Mouse (Mus musculus) MEL (cell line): ENCODE results near the gene Cdh13. TPM values are rescaled to one million over a fixed set of nuclear protein-coding genes. Genes with fewer than 3 reads are reported as not detected.

Experiments used
- DNase-seq: peaks from one replicate; pipeline ENCODE4 v3.0.0; 2011; ENCODE audit warnings: low read depth, low spot score
- H3K27ac ChIP-seq: 2 replicates; pipeline ENCODE4 v1.5.1; 2012; ENCODE audit warnings: low read depth, mild to moderate bottlenecking, control low read depth, low read length, moderate library complexity; ENCODE audit not compliant: control insufficient read depth
- H3K27me3 ChIP-seq, 2 experiments: fragments of 150-350 bp in 1 of 2; sonication (generic) in 1 of 2; 2 replicates each; pipeline ENCODE4 v1.6.1; 2012; ENCODE audit warnings: low read length in 2 of 2, mild to moderate bottlenecking in 2 of 2, improper control_type of control experiment in 1 of 2, moderate library complexity in 1 of 2; ENCODE audit not compliant: insufficient read depth in 2 of 2, control insufficient read depth in 1 of 2
- H3K36me3 ChIP-seq, 2 experiments: 2 replicates each; pipeline ENCODE4 v1.6.1; 2012 to 2014; ENCODE audit warnings: low read length in 2 of 2, improper control_type of control experiment in 1 of 2, inconsistent platforms in 1 of 2, mild to moderate bottlenecking in 1 of 2; ENCODE audit not compliant: insufficient read depth in 2 of 2, control insufficient read depth in 1 of 2
- H3K4me1 ChIP-seq, 2 experiments: fragments of 150-350 bp in 1 of 2; sonication (generic) in 1 of 2; 2 replicates each; pipeline ENCODE4 v1.6.1; 2012; ENCODE audit warnings: low read length in 2 of 2, improper control_type of control experiment in 1 of 2, mild to moderate bottlenecking in 1 of 2; ENCODE audit not compliant: insufficient read depth in 2 of 2, control insufficient read depth in 1 of 2
- H3K4me3 ChIP-seq, 2 experiments: fragments of 150-350 bp in 1 of 2; sonication (generic) in 1 of 2; 2 replicates each; pipeline ENCODE4 v1.5.1; 2012; ENCODE audit warnings: low read depth in 2 of 2, low read length in 2 of 2, mild to moderate bottlenecking in 2 of 2, moderate library complexity in 2 of 2, control low read depth in 1 of 2, improper control_type of control experiment in 1 of 2; ENCODE audit not compliant: control insufficient read depth in 1 of 2, insufficient read depth in 1 of 2
- H3K79me2 ChIP-seq: 2 replicates; pipeline ENCODE4 v1.6.1; 2012; ENCODE audit warnings: mild to moderate bottlenecking, low read length, moderate library complexity; ENCODE audit not compliant: control insufficient read depth, poor library complexity, insufficient read depth
- H3K9ac ChIP-seq: 2 replicates; pipeline ENCODE4 v1.6.1; 2012; ENCODE audit warnings: low read depth, mild to moderate bottlenecking, control low read depth, low read length, moderate library complexity; ENCODE audit not compliant: control insufficient read depth, poor library complexity, severe bottlenecking
- H3K9me3 ChIP-seq: fragments of 150-350 bp; sonication (generic); replicated peaks from 2 replicates; pipeline ENCODE4 v1.6.1; 2012; ENCODE audit warnings: mild to moderate bottlenecking, low read length, improper control_type of control experiment, moderate library complexity; ENCODE audit not compliant: insufficient read depth
- CHD1 ChIP-seq: IDR thresholded peaks from 2 replicates; pipeline ENCODE4 v1.6.1; 2012; ENCODE audit warnings: low read depth, mild to moderate bottlenecking, inconsistent platforms, low read length, improper control_type of control experiment
- CHD2 ChIP-seq: IDR thresholded peaks from 2 replicates; pipeline ENCODE4 v1.6.1; 2011; ENCODE audit warnings: low read length, improper control_type of control experiment
- E2F4 ChIP-seq: IDR thresholded peaks from 2 replicates; pipeline ENCODE4 v1.6.1; 2011; ENCODE audit warnings: low read depth, low read length, improper control_type of control experiment, borderline replicate concordance
- EP300 ChIP-seq, 2 experiments: IDR thresholded peaks; 2 replicates each; pipeline ENCODE4 v1.6.1; 2011; ENCODE audit warnings: improper control_type of control experiment in 2 of 2, low read length in 2 of 2, low read depth in 1 of 2, mild to moderate bottlenecking in 1 of 2
- ETS1 ChIP-seq: IDR thresholded peaks from 2 replicates; pipeline ENCODE4 v1.6.1; 2012; ENCODE audit warnings: low read depth, mild to moderate bottlenecking, inconsistent platforms, low read length, improper control_type of control experiment, moderate library complexity
- HCFC1 ChIP-seq: IDR thresholded peaks from 2 replicates; pipeline ENCODE4 v1.6.1; 2012; ENCODE audit warnings: low read depth, mild to moderate bottlenecking, inconsistent platforms, low read length, improper control_type of control experiment, moderate library complexity
- JUND ChIP-seq: IDR thresholded peaks from 2 replicates; pipeline ENCODE4 v1.6.1; 2011; ENCODE audit warnings: low read depth, mild to moderate bottlenecking, improper control_type of control experiment, low read length
- KAT2A ChIP-seq: conservative IDR thresholded peaks from 2 replicates; pipeline ENCODE4 v1.6.1; 2012; ENCODE audit warnings: low read depth, low read length, improper control_type of control experiment, inconsistent platforms
- MAFK ChIP-seq: IDR thresholded peaks from 2 replicates; pipeline ENCODE4 v1.6.1; 2011; ENCODE audit warnings: low read depth, mild to moderate bottlenecking, low read length, improper control_type of control experiment, borderline replicate concordance
- MAZ ChIP-seq: IDR thresholded peaks from 2 replicates; pipeline ENCODE4 v1.6.1; 2012; ENCODE audit warnings: low read depth, mild to moderate bottlenecking, inconsistent platforms, low read length, improper control_type of control experiment
- MXI1 ChIP-seq: IDR thresholded peaks from 2 replicates; pipeline ENCODE4 v1.6.1; 2011; ENCODE audit warnings: mild to moderate bottlenecking, low read depth, low read length, improper control_type of control experiment
- MYB ChIP-seq: IDR thresholded peaks from 2 replicates; pipeline ENCODE4 v1.6.1; 2011; ENCODE audit warnings: mild to moderate bottlenecking, low read depth, low read length, improper control_type of control experiment
- MYC ChIP-seq: IDR thresholded peaks from 2 replicates; pipeline ENCODE4 v1.6.1; 2011; ENCODE audit warnings: low read depth, mild to moderate bottlenecking, low read length, improper control_type of control experiment, moderate library complexity
- NELFE ChIP-seq: IDR thresholded peaks from 2 replicates; pipeline ENCODE4 v1.6.1; 2011; ENCODE audit warnings: low read depth, low read length, improper control_type of control experiment
- POLR2AphosphoS2 ChIP-seq: IDR thresholded peaks from 2 replicates; pipeline ENCODE4 v1.6.1; 2011; ENCODE audit warnings: low read length, improper control_type of control experiment
- POLR2AphosphoS5 ChIP-seq: IDR thresholded peaks from 2 replicates; pipeline ENCODE4 v1.6.1; 2012; ENCODE audit warnings: low read depth, borderline replicate concordance, mild to moderate bottlenecking, inconsistent platforms, low read length, moderate library complexity, mixed read lengths
- RAD21 ChIP-seq: IDR thresholded peaks from 2 replicates; pipeline ENCODE4 v1.6.1; 2011; ENCODE audit warnings: mild to moderate bottlenecking, low read depth, low read length, improper control_type of control experiment
- RCOR1 ChIP-seq: IDR thresholded peaks from 2 replicates; pipeline ENCODE4 v1.6.1; 2012; ENCODE audit warnings: low read depth, mild to moderate bottlenecking, inconsistent platforms, low read length, improper control_type of control experiment
- SIN3A ChIP-seq: IDR thresholded peaks from 2 replicates; pipeline ENCODE4 v1.6.1; 2012; ENCODE audit warnings: low read length, improper control_type of control experiment, inconsistent platforms
- TAL1 ChIP-seq: IDR thresholded peaks from 2 replicates; pipeline ENCODE4 v1.6.1; 2012; ENCODE audit warnings: mild to moderate bottlenecking, inconsistent platforms, low read length, moderate library complexity, mixed read lengths
- TCF12 ChIP-seq: IDR thresholded peaks from 2 replicates; pipeline ENCODE4 v1.6.1; 2014; ENCODE audit warnings: low read depth, mild to moderate bottlenecking, inconsistent platforms, low read length, improper control_type of control experiment, moderate library complexity
- UBTF ChIP-seq: IDR thresholded peaks from 2 replicates; pipeline ENCODE4 v1.6.1; 2012; ENCODE audit warnings: low read depth, mild to moderate bottlenecking, inconsistent platforms, low read length, improper control_type of control experiment, moderate library complexity, borderline replicate concordance; ENCODE audit not compliant: insufficient read depth
- USF1 ChIP-seq: IDR thresholded peaks from 2 replicates; pipeline ENCODE4 v1.6.1; 2014; ENCODE audit warnings: low read depth, mild to moderate bottlenecking, inconsistent platforms, low read length, improper control_type of control experiment, moderate library complexity
- ZMIZ1 ChIP-seq: IDR thresholded peaks from 2 replicates; pipeline ENCODE4 v1.6.1; 2012; ENCODE audit warnings: low read depth, mild to moderate bottlenecking, inconsistent platforms, low read length, improper control_type of control experiment, moderate library complexity
- ZNF384 ChIP-seq: IDR thresholded peaks from 2 replicates; pipeline ENCODE4 v1.6.1; 2012; ENCODE audit warnings: low read depth, mild to moderate bottlenecking, inconsistent platforms, low read length, improper control_type of control experiment
- polyA plus RNA-seq, 2 experiments: library from polyadenylated mRNA; stranded (reverse) in 1 of 2; unstranded in 1 of 2; fragments of >175 nt in 1 of 2; fragments of >200 nt in 1 of 2; gene quantifications; 2 replicates each; pipeline versions ENCODE4 v1.2.1 to v1.2.4; 2012; ENCODE audit warnings: low replicate concordance in 2 of 2, low read depth in 1 of 2; ENCODE audit not compliant: insufficient read length in 2 of 2, insufficient read depth in 1 of 2, missing spikeins in 1 of 2
- total RNA-seq: library from RNA; depleted of rRNA; stranded (reverse); fragments of 300-350 nt; gene quantifications from 2 replicates; pipeline ENCODE4 v1.2.3, GENCODE M21; 2012

The Cdh13 gene
- total and polyA plus RNA-seq, 3 experiments, result not detected

GRCm38 (mm10) chr8:118538816-118539558 lies 255.5 kb downstream of the Cdh13 start:
- TF ChIP-seq NELFE, result no peak
- Histone ChIP-seq H3K79me2 (no peaks in the 10 kb centered on the region), H3K9ac (no peak overlapping the region), H3K4me1 (no peaks in the 10 kb centered on the region), H3K9me3 (no peaks in the 10 kb centered on the region), H3K4me3 (no peak overlapping the region), H3K36me3 (no peaks in the 10 kb centered on the region), H3K27me3 (no peaks in the 10 kb centered on the region), H3K27ac (no peak overlapping the region)
- no peak for DNase-seq

- DNase-seq, result no peak
- Histone ChIP-seq H3K4me1 (no peaks in the 10 kb centered on the region), H3K79me2 (no peaks in the 10 kb centered on the region), H3K27me3 (no peaks in the 10 kb centered on the region), H3K9me3 (no peaks in the 10 kb centered on the region), H3K36me3 (no peaks in the 10 kb centered on the region), H3K27ac (no peak overlapping the region), H3K9ac (no peak overlapping the region), H3K4me3 (no peak overlapping the region)
- no peak for TF ChIP-seq ZMIZ1
- TF ChIP-seq ETS1, result no peak
- TF ChIP-seq USF1, result no peak
- no peak for TF ChIP-seq TCF12
- TF ChIP-seq CHD2, result no peak
- no peak for TF ChIP-seq E2F4
- no peak for TF ChIP-seq MXI1
- no peak for TF ChIP-seq RAD21
- no peak for TF ChIP-seq HCFC1
- no peak for TF ChIP-seq JUND
- no peak for TF ChIP-seq RCOR1
- no peak for TF ChIP-seq MAFK
- TF ChIP-seq TAL1, result no peak
These were observed 256.0 kb downstream of the Cdh13 start for GRCm38 (mm10) chr8:118539559-118539819.

GRCm38 (mm10) chr8:118539941-118540340 lies 256.4 kb downstream of the Cdh13 start:
- TF ChIP-seq MXI1 (no peak), MYC (no peak), RCOR1 (no peak), SIN3A (no peak), KAT2A (no peak), UBTF (no peak), NELFE (no peak), USF1 (no peak), EP300 (IDR thresholded peaks at IDR 0.05; ENCODE audit: low read depth in 1 of 2, low read length in 2 of 2) (no peak), CHD2 (no peak), CHD1 (no peak), POLR2AphosphoS5 (no peak), MAZ (no peak), POLR2AphosphoS2 (no peak), MYB (no peak), JUND (no peak), TAL1 (no peak), ZNF384 (no peak)
- TF ChIP-seq, all 39 proteins: peak for 0
- H3K36me3 ChIP-seq, result no peaks in the 10 kb centered on the region
- H3K9me3 ChIP-seq, result no peaks in the 10 kb centered on the region
- H3K27me3 ChIP-seq, result no peaks in the 10 kb centered on the region
- no peak overlapping the region for H3K27ac ChIP-seq
- H3K79me2 ChIP-seq, result no peaks in the 10 kb centered on the region
- no peaks in the 10 kb centered on the region for H3K4me1 ChIP-seq
- no peak overlapping the region for H3K4me3 ChIP-seq
- no peak for DNase-seq
- no peak overlapping the region for H3K9ac ChIP-seq
